Mouse (Mus musculus) layer of hippocampus, adult 2 months (tissue): ENCODE measurements at regions not wholly inside any gene's neighbourhood (a gene's known extent, or its start where the extent isn't known, plus 50 kb on each side); places are given as distances from the start of the nearest gene placed in this dataset.

Experiments
- DNase-seq, 2 experiments: peaks; one replicate each; pipeline ENCODE4 v3.0.0; 2022; ENCODE audit warnings: low spot score in 2 of 2
- H3K27ac ChIP-seq: fragments of 200-600 bp; 2 replicates; pipeline ENCODE4 v1.8.1; 2022
- H3K4me3 ChIP-seq: fragments of 200-600 bp; 2 replicates; pipeline ENCODE4 v1.8.1; 2022; ENCODE audit warnings: mild to moderate bottlenecking
- CTCF ChIP-seq: fragments of 200-600 bp; conservative IDR thresholded peaks from 2 replicates; pipeline ENCODE4 v1.8.1; 2022; ENCODE audit warnings: antibody characterized with exemption, mild to moderate bottlenecking, moderate library complexity

DNA sequence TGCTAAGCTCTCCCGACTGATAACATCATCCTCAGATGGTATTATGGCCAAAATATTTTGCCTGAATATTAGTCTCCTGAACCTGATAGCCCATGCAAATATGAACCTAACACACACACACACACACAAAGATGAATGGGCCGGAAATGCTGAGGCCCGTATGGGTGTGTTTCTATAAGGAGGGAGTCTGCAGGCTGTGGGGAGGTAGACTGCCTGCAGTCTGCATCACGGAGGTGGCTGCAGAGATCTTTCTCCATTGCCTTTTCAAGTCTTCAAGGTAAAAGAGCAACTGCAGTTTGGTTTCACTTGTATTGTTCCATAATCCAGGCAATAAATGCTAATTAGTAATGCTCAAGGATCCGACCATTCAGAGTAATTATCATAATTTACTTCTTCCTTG lies 424.3 kb upstream of the Ubash3b start:
- Histone ChIP-seq H3K4me3 (peak overlapping the region; percentile 65), H3K27ac (peak overlapping the region; percentile 79)
- TF ChIP-seq CTCF: no peak
- no peak for DNase-seq

DNA sequence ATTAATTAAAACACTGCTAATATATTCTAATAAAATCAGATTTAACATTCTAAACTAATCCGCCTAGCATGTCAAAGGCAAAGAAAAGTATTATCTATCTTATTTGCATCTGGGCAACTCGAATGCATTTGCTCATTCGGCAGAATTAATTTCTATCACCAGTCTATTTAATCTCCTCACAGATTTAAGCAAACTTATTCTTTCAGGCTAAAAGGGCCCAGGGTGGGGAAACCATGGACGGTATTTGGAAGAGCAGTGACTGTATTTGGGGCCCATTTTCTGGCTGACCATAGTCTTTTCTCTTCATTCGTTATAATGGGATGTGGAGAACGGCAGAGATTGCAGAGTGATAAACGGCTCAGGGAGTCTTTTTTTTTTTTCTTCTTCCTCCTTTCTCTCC lies 423.5 kb upstream of the Ubash3b start:
- peak overlapping the region; percentile 79 for H3K27ac ChIP-seq
- TF ChIP-seq CTCF: no peak
- DNase-seq: no peak
- peak overlapping the region; percentile 65 for H3K4me3 ChIP-seq

DNA sequence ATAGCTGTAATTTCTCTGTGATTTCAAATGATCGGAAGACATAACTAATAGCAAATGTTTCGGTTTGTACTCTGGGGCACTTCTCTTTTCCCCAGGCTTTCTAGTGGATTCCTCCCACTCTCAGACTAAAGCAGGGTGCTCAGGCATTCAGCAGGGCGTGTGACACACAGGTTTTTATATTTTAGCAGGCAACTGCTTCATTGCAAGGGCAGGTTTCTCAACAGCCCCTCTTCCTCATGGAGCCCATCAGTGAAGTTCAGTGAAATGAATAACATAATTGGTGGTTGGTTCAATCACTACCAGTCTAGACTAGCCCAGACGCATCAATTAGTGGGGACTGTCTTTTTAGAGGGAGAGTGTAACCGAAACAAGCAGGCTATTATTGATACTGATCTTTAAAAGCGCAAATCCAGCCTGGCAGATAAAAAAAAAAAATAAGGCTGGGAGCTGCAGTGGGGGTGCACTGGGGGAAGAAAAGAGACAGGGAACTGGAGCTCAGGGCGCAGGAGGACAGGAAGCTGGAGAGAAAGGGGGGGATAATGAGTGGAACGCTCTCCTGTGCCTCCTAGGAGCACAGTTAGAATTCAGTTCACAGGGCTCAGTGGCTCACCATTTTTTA lies 422.3 kb upstream of the Ubash3b start:
- TF ChIP-seq CTCF: no peak
- DNase-seq: peak in 1 of 2 experiments; percentile 20
- Histone ChIP-seq H3K4me3 (peak overlapping the region; percentile 65), H3K27ac (peak overlapping the region; percentile 79)

DNA sequence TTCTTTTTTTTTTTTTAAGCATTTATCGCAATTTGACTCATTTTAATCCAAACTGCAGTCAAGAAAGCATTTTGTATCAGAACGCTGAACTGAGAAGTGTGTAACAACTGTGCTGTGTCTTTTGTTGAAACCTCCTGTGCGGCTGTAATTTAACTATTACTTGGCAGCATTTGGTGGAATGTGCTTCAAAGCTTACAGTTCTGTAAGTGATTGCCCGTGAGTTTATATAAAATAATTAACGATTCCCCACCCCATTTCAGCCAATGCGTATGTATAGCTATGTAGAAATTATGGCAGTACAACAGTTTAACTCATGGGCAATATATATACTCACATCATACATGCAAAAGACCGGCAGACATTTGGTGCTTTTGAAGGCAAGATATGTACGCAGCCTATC lies 421.8 kb upstream of the Ubash3b start:
- DNase-seq: no peak
- Histone ChIP-seq H3K27ac (peak overlapping the region; percentile 79), H3K4me3 (peak overlapping the region; percentile 65)
- no peak for TF ChIP-seq CTCF

DNA sequence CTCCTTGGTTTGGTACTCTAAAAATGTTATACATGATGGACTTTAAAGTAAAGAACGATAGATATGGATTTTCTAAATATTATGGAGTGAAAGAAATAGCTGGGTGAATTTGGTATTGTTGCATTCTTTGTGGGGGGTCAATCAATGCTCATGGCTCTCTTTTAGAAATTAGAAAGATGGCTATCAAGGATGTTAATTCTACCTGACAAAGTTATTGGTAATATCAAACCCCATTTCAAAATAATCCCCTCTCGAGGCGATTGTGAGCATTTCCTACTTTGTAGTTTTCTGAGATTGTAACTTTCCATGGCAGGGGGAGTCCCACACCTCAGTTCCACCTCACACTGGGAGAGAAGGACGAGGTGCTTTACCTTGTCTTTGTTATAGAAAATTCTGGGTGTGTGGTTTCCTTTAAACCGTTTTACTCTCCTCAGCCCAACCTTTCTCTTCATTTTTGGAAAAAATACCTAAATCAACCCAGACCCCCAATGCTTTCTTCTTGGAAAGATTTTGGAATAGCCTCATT lies 421.3 kb upstream of the Ubash3b start:
- peak overlapping the region; percentile 65 for H3K4me3 ChIP-seq
- DNase-seq: no peak
- TF ChIP-seq CTCF: no peak
- H3K27ac ChIP-seq: peak overlapping the region; percentile 79

DNA sequence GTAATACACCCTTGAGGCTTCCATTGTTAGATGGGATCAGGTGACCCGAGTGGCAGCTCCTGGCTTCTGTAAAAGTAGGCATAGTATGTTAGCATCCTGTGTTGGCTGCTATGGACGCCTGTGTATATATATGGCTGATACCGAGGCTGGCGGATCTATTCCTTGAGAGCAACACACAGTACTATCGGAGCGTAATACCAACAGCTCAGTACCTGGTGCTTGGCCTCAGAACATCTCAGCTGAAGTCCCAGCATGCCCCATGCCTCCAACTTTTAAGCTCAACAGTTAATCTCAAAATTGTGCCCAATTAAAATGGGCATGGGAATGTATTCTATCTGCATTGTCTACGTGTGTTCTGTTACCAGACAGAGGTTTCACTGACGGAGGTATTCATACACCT lies 420.7 kb upstream of the Ubash3b start:
- peak overlapping the region; percentile 79 for H3K27ac ChIP-seq
- H3K4me3 ChIP-seq: peak overlapping the region; percentile 65
- TF ChIP-seq CTCF: no peak
- no peak for DNase-seq

DNA sequence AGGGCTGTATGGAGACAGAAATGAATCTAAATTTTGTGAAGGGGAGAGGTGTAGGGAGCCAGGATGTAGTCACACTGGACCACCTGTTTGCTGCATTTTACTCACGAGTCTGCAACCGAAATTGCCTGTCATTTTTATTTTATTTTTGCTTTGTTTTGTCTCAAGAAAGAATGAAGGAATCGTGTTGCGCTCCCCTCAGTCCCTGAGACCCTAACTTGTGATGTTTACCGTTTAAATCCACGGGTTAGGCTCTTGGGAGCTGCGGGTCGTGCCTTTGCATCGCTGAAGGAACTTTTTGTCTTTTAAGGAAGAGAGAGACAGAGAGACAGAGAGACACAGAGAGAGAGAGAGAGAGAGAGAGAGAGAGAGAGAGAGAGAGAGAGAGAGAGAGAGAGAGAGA lies 420.2 kb upstream of the Ubash3b start:
- no peak for DNase-seq
- no peak for TF ChIP-seq CTCF
- H3K4me3 ChIP-seq: peak overlapping the region; percentile 65

DNA sequence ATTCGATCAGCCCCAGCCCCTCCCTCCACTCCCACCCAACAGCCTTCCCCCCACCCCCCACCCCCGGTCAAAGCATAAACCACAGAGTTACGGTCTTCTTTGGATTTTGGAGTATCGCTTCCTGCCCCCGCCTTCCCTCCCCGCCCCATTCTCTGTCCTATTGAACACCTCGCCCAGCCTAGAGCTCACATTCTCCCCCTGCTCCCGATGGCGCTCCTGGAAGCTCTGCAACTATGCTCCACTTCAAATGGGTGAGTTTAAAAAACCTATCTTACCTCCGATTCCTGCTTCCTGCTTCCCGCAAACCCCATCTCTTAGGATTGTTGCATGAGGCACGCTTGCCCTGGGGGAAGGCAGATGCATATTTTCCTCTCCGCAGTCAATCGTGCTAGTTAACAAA lies 419.7 kb upstream of the Ubash3b start:
- H3K4me3 ChIP-seq: peak overlapping the region; percentile 65
- DNase-seq: no peak
- peak overlapping the region; percentile 79 for H3K27ac ChIP-seq
- TF ChIP-seq CTCF: no peak

More for the DNA sequence above, 420.2 kb upstream of the Ubash3b start:
- H3K27ac ChIP-seq: peak overlapping the region; percentile 79

DNA sequence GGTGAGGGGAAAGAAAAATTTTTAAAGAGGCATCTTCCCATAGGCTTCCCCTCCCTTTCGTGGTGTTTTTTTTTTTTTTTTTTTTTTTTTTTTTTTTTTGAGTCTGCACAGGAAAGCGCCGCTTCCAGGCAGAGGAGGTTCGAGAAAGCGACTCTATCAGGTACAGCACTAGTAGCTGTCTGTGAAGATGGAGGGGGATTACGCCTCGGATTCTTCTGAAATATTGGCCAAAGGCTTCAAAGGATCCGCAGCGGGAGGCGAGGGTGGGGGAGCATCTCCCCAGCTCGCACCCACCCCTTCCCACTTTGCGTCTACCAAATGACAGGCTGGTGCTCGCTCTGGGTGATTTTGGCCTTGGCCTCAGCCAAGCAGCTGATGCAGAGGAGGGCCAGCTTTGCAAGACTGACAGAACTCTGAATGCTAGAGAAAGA lies 419.1 kb upstream of the Ubash3b start:
- TF ChIP-seq CTCF: no peak
- peak; percentile 70 to 87 for DNase-seq
- peak overlapping the region; percentile 65 for H3K4me3 ChIP-seq
- H3K27ac ChIP-seq: peak overlapping the region; percentile 79

DNA sequence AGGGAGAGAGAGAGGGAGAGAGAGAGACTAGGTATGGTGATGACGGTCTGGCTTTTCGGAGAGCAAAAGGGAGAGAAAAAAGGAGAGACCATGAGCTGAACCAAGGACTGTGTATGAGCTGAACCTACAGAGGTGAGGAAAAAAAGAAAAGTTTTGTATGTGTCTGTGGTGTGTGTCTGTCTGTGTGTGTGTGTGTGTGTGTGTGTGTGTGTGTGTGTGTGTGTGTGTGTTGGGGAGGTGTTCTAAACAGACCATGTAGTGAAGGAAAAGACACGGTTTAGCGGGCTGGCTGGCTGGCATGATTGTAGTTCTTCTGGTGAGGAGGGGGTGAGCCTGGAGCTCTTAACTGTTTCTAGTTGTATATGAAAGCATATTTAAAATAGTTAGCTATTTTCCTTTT lies 418.6 kb upstream of the Ubash3b start:
- no peak for DNase-seq
- no peak for TF ChIP-seq CTCF
- H3K4me3 ChIP-seq: peak overlapping the region; percentile 65
- peak overlapping the region; percentile 79 for H3K27ac ChIP-seq

DNA sequence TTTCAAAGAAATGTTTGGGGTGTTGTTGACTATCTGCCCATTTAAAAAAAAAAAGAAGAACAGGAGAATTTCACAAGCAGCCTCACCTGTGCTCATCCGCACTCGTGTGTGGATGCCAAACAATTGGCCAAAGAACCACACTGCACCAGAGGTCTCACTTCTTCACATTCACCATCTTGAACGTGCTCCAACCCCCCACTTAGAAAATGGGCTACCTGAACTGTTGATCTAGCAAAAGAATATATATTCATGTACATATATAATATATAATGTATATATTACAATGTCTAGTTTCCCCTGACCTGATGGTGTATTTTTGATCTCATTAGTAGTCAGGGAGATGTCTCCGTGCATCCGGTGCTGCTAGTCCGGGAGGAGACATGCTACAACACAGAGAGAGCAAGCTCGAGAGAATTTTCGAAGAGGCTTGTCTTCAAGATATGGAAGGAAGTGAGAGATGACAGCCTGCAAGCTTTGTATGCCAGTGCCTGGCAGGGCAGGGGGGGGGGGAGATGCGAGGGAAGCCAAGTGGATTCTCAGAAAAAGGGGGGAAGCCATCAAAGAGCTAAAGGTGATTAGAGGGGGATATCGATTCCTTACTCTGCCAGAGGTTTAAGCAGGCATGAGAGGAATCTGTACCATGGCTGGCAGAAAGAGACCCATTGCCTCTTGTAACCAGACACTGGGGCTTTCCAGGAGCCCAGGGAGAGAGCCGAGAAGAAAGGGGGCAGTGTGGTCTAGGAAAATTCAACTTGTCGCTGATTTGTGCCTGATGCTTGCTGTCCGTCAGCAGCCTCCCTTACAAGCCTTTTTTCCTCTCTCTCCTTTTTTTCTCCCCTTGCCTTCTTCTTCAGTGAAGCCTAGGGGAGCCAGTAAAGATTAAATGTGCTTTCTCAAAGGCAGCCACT lies 417.9 kb upstream of the Ubash3b start:
- Histone ChIP-seq H3K27ac (peak overlapping the region; percentile 79), H3K4me3 (peak overlapping the region; percentile 65)
- peak; percentile 78 for TF ChIP-seq CTCF
- peak; percentile 71 to 83 for DNase-seq

DNA sequence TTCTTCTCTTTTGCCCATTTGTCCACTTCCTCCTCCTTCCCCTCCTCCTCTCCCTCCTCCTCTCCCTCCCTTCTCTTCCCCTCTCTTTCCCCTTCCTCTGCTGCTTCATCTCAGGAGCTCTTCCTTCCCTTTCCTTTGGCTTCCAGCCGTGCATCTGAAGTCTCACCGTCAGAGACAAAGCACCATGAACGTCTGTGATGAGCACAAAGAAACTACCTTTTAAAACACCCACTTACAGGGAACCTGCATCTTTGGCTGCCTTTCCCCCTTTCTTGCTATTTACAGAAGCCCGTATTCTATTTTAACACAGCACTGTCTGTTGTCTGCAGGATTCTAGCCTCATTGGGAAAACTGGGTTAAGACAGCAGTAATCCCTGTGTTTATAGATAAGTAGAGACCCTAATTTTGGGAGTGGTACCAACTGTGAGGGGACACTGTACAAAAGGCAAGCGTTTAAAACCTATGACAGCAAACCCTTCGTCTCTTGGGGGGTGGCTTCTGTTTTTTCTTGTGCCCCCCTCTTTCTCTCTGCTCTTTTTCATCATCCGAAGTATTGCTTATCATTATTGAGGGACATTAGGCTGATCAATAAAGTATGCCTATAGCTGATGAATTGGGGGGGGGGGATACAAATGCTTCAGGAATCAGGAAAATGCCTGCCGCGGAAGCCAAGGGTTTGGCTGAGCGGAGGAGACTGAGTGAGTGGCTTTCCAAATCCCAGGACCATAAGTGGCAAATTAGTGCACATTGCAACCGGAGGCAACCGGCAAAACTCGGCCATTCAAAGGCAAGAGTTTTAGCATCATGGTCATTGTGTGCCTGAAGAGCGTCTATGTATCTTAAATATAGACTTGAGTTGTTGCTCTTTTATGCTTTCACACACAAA lies 417.0 kb upstream of the Ubash3b start:
- DNase-seq: no peak
- no peak for TF ChIP-seq CTCF
- H3K4me3 ChIP-seq: peak overlapping the region; percentile 65
- peak overlapping the region; percentile 79 for H3K27ac ChIP-seq

DNA sequence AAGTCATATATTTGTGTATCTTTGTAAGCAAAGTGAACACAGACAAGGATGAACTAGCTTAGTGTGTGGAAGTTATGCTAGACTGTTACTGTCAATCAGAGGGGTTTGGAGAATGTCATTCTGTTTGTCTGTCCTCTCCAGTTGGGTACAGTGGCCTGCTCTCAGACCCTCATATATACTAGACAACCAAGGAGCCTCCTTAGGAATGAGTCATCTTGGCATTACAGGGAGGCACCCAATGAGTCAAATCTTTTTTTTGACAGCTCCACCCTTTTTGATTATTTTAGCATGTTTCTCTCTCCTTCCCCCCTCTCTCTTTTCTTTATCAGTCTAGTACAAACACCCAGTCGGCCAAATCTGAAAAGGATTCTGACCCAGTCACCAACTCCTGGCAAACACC lies 416.3 kb upstream of the Ubash3b start:
- 0 out of 2 replicates have a peak overlapping the region, but pooled peaks have one; percentile 79 for H3K27ac ChIP-seq
- H3K4me3 ChIP-seq: no peak overlapping the region
- no peak for TF ChIP-seq CTCF
- DNase-seq: no peak
